Comparison of ENCODE assay signal across 23 mouse cellular contexts in genomic region chrX:75137729-75138128, GRCm38 (mm10). TPM values are rescaled to one million over a fixed set of nuclear protein-coding genes. Genes with fewer than 3 reads are reported as not detected.
A peak's percentile ranks its signal among the peaks of the same experiment; 100 is the strongest.
DNase-seq lines count a peak whose midpoint lies in the region; ATAC-seq and TF ChIP-seq lines count a peak whose summit lies in the region.
"Had no signal": no experiment of that assay in that cellular context is flagged by ENCODE, and none has a peak within 500 bp of the region (broad histone marks: within the 10 kb centered on the region; RNA-seq: fewer than 3 reads in every experiment).

No protein-coding gene starts in this region.

- H3K4me3 ChIP-seq in kidney, adult 2 months (ENCODE audit: insufficient read depth, low read depth, low read length): no peak overlapping the region
- H3K4me3 ChIP-seq in kidney, embryonic 16.5 days (ENCODE audit: low read length): no peak overlapping the region
- H3K4me3 ChIP-seq in brown adipose tissue, adult 24 weeks (ENCODE audit: insufficient read depth, low read depth, low read length): no peak overlapping the region
- H3K4me3 ChIP-seq in liver, embryonic 11.5 days (ENCODE audit: low read depth, low read length): no peak overlapping the region
- H3K4me3 ChIP-seq: embryonic facial prominence, embryonic 13.5 days; heart, embryonic 13.5 days; hindbrain, embryonic 10.5 days; limb, embryonic 13.5 days; midbrain, embryonic 13.5 days had no signal

- H3K36me3 ChIP-seq in kidney, adult 2 months (ENCODE audit: control insufficient read depth, insufficient read depth, low read length): no peaks in the 10 kb centered on the region
- H3K36me3 ChIP-seq in kidney, embryonic 16.5 days (ENCODE audit: insufficient read depth, low read length): no peaks in the 10 kb centered on the region
- H3K36me3 ChIP-seq in liver, embryonic 11.5 days (ENCODE audit: control insufficient read depth, insufficient read depth, low read length): no peaks in the 10 kb centered on the region
- H3K36me3 ChIP-seq: embryonic facial prominence, embryonic 13.5 days; heart, embryonic 13.5 days; hindbrain, embryonic 10.5 days; limb, embryonic 13.5 days; midbrain, embryonic 13.5 days had no signal

- H3K9ac ChIP-seq in kidney, embryonic 16.5 days (replicated peaks; ENCODE audit: low read length): no peak overlapping the region
- H3K9ac ChIP-seq in liver, embryonic 11.5 days (ENCODE audit: low read depth, low read length): no peak overlapping the region
- H3K9ac ChIP-seq: embryonic facial prominence, embryonic 13.5 days; forebrain, postnatal 0 days; heart, embryonic 13.5 days; limb, embryonic 13.5 days; midbrain, embryonic 13.5 days had no signal

- H3K4me1 ChIP-seq in kidney, adult 2 months (ENCODE audit: control insufficient read depth, insufficient read depth, low read length): no peaks in the 10 kb centered on the region; the same call in 1 of the 2 replicates
- H3K4me1 ChIP-seq in kidney, embryonic 16.5 days (ENCODE audit: insufficient read depth, low read length): no peaks in the 10 kb centered on the region
- H3K4me1 ChIP-seq in brown adipose tissue, adult 24 weeks (ENCODE audit: control insufficient read depth, insufficient read depth, insufficient read length, low read length): no peaks in the 10 kb centered on the region
- no peaks in the 10 kb centered on the region for H3K4me1 ChIP-seq in liver, embryonic 11.5 days (replicated peaks; ENCODE audit: control insufficient read depth, insufficient read depth, low read length)
- H3K4me1 ChIP-seq: embryonic facial prominence, embryonic 13.5 days; heart, embryonic 13.5 days; hindbrain, embryonic 10.5 days; limb, embryonic 13.5 days; midbrain, embryonic 13.5 days had no signal

- no peak for TF ChIP-seq CTCF in kidney, adult 2 months (conservative IDR thresholded peaks at IDR 0.05; ENCODE audit: insufficient read depth, insufficient read length, low read depth, low read length)

- H3K27me3 ChIP-seq in kidney, adult 2 months (replicated peaks; ENCODE audit: control insufficient read depth, insufficient read depth, low read length): no peaks in the 10 kb centered on the region
- no peaks in the 10 kb centered on the region for H3K27me3 ChIP-seq in kidney, embryonic 16.5 days (ENCODE audit: insufficient read depth, low read length)
- H3K27me3 ChIP-seq in liver, embryonic 11.5 days (replicated peaks; ENCODE audit: control insufficient read depth, insufficient read depth, low read length): no peaks in the 10 kb centered on the region
- H3K27me3 ChIP-seq: embryonic facial prominence, embryonic 13.5 days; heart, embryonic 13.5 days; limb, embryonic 13.5 days; midbrain, embryonic 13.5 days had no signal

- no peak overlapping the region for H3K27ac ChIP-seq in kidney, adult 2 months (ENCODE audit: insufficient read depth, low read depth, low read length)
- no peak overlapping the region for H3K27ac ChIP-seq in kidney, embryonic 16.5 days (ENCODE audit: low read length)
- peak overlapping the region; percentile 63 for H3K27ac ChIP-seq in brown adipose tissue, adult 24 weeks (replicated peaks; ENCODE audit: low read depth, low read length)
- H3K27ac ChIP-seq in liver, embryonic 11.5 days (ENCODE audit: low read depth, low read length): 0 out of 2 replicates have a peak overlapping the region, but pooled peaks have one; percentile 19
- H3K27ac ChIP-seq: embryonic facial prominence, embryonic 13.5 days; heart, embryonic 13.5 days; hindbrain, embryonic 10.5 days; limb, embryonic 13.5 days; midbrain, embryonic 13.5 days had no signal

- DNase-seq in kidney, adult 2 months: peak; percentile 16
- DNase-seq in liver, embryonic 11.5 days (ENCODE audit: low spot score): no peak
- DNase-seq in urinary bladder, postnatal 36 days (ENCODE audit: low spot score in 2 of 2): no peak
- DNase-seq in spleen, adult 12 weeks (ENCODE audit: low spot score): no peak
- no peak for DNase-seq in urinary bladder, postnatal 25 days (ENCODE audit: low spot score)
- DNase-seq: adrenal gland, adult 8-10 months; cerebellum, adult 9-11 months; forebrain, postnatal 0 days; gastrocnemius, postnatal 10 days; kidney, adult 11 months; lung, postnatal 10 days; thymus, postnatal 14 days had no signal

- no peaks in the 10 kb centered on the region for H3K9me3 ChIP-seq in kidney, embryonic 16.5 days (ENCODE audit: low read length)
- H3K9me3 ChIP-seq in liver, embryonic 11.5 days (ENCODE audit: control insufficient read depth, low read length): no peaks in the 10 kb centered on the region
- H3K9me3 ChIP-seq: embryonic facial prominence, embryonic 13.5 days; heart, embryonic 13.5 days; hindbrain, embryonic 10.5 days; limb, embryonic 13.5 days; midbrain, embryonic 13.5 days had no signal

- ATAC-seq in kidney, embryonic 16.5 days (ENCODE audit: low FRiP score, low TSS enrichment): no peak
- peak; percentile 81 for ATAC-seq in liver, embryonic 11.5 days (replicated peaks; ENCODE audit: low FRiP score)
- ATAC-seq in frontal cortex, adult (ENCODE audit: low TSS enrichment): no peak
- ATAC-seq: forebrain, postnatal 0 days; midbrain, embryonic 13.5 days had no signal

- 61% methylated on average over 2 of the region's 2 CpGs for WGBS in kidney, adult 2 months
- WGBS in kidney, embryonic 16.5 days: 82% methylated on average over 2 of the region's 2 CpGs
- 53% methylated on average over 2 of the region's 2 CpGs for WGBS in liver, embryonic 11.5 days

- H3K4me2 ChIP-seq in kidney, embryonic 16.5 days (replicated peaks; ENCODE audit: low read depth, low read length): no peak overlapping the region
- H3K4me2 ChIP-seq in liver, embryonic 11.5 days: no peak overlapping the region
- H3K4me2 ChIP-seq: embryonic facial prominence, embryonic 13.5 days; heart, embryonic 13.5 days; limb, embryonic 13.5 days; midbrain, embryonic 13.5 days had no signal

- no peak for TF ChIP-seq POLR2A in kidney, adult 2 months (IDR thresholded peaks at IDR 0.05; ENCODE audit: low read depth, low read length)

RNA-seq across cellular contexts. Expression of gene Mpp1, which starts 6.9 kb away (rescaled TPM):
- polyA plus RNA-seq in kidney, adult 2 months (2012; rRNA removed): 143 and 144 TPM in 2 replicates
- 56.7 and 68.8 TPM in 2 replicates for polyA plus RNA-seq in kidney, embryonic 16.5 days (2015; fragmentation: Nextera tagmentation; extraction: Ambion mirVana)
- polyA plus RNA-seq in brown adipose tissue, adult 24 weeks (2012; ENCODE audit: insufficient read depth, insufficient read length, missing spikeins): 53.7 and 57.8 TPM in 2 replicates
- polyA plus RNA-seq in liver, embryonic 11.5 days (2014; fragmentation: Nextera tagmentation; extraction: Ambion mirVana): 45.7 and 53.6 TPM in 2 replicates

RNA-seq across cellular contexts. Expression of gene Smim9, which starts 25.8 kb away (rescaled TPM):
- polyA plus RNA-seq in kidney, adult 2 months (2012; rRNA removed): not detected in 2 replicates
- not detected in 2 replicates for polyA plus RNA-seq in kidney, embryonic 16.5 days (2015; fragmentation: Nextera tagmentation; extraction: Ambion mirVana)
- polyA plus RNA-seq in brown adipose tissue, adult 24 weeks (2012; ENCODE audit: insufficient read depth, insufficient read length, missing spikeins): not detected in 2 replicates
- polyA plus RNA-seq in liver, embryonic 11.5 days (2014; fragmentation: Nextera tagmentation; extraction: Ambion mirVana): not detected in 2 replicates
- polyA plus RNA-seq: C2C12; embryonic facial prominence, embryonic 13.5 days; forebrain, postnatal 0 days; heart, embryonic 13.5 days; hindbrain, embryonic 10.5 days; large intestine, adult 2 months; limb, embryonic 13.5 days; midbrain, embryonic 13.5 days; stomach, embryonic 14.5 days had no signal

RNA-seq across cellular contexts. Expression of gene Dkc1, which starts 42.1 kb away (rescaled TPM):
- polyA plus RNA-seq in kidney, adult 2 months (2012; rRNA removed): 8.2 and 10.8 TPM in 2 replicates
- 135 and 160 TPM in 2 replicates for polyA plus RNA-seq in kidney, embryonic 16.5 days (2015; fragmentation: Nextera tagmentation; extraction: Ambion mirVana)
- polyA plus RNA-seq in brown adipose tissue, adult 24 weeks (2012; ENCODE audit: insufficient read depth, insufficient read length, missing spikeins): 16.1 and 29.9 TPM in 2 replicates
- 208 and 220 TPM in 2 replicates for polyA plus RNA-seq in liver, embryonic 11.5 days (2014; fragmentation: Nextera tagmentation; extraction: Ambion mirVana)

RNA-seq across cellular contexts. Expression of gene Gab3, which starts 52.5 kb away (rescaled TPM):
- polyA plus RNA-seq in kidney, adult 2 months (2012; rRNA removed): 0.43 and 0.66 TPM in 2 replicates
- polyA plus RNA-seq in kidney, embryonic 16.5 days (2015; fragmentation: Nextera tagmentation; extraction: Ambion mirVana): 2.1 and 2.2 TPM in 2 replicates
- 0.71 and 1.3 TPM in 2 replicates for polyA plus RNA-seq in brown adipose tissue, adult 24 weeks (2012; ENCODE audit: insufficient read depth, insufficient read length, missing spikeins)
- polyA plus RNA-seq in liver, embryonic 11.5 days (2014; fragmentation: Nextera tagmentation; extraction: Ambion mirVana): 1.1 and 1.3 TPM in 2 replicates

Comparison
In these comparisons a context has a peak if more than half of its experiments do, and no peak if none do; other contexts are left out.
1. H3K27ac ChIP-seq: peak in brown adipose tissue, adult 24 weeks (single experiment) and liver, embryonic 11.5 days (single experiment); none in kidney, adult 2 months (single experiment) and kidney, embryonic 16.5 days (single experiment).